Mouse (Mus musculus) C2C12 (cell line): ENCODE data around the gene Hist1h4h. TPM values are rescaled to one million over a fixed set of nuclear protein-coding genes. Genes with fewer than 3 reads are reported as not detected.

Source experiments
- H3K27me3 ChIP-seq: one replicate; pipeline ENCODE4 v1.6.1; 2011; ENCODE audit not compliant: control insufficient read depth, insufficient read depth, insufficient read length
- H3K36me3 ChIP-seq: one replicate; pipeline ENCODE4 v1.6.1; 2011; ENCODE audit not compliant: control insufficient read depth, insufficient read depth
- H3K4me3 ChIP-seq: one replicate; pipeline ENCODE4 v1.5.1; 2011; ENCODE audit warnings: mild to moderate bottlenecking, control low read depth; ENCODE audit not compliant: poor library complexity, insufficient read depth, severe bottlenecking
- H3K79me2 ChIP-seq: one replicate; pipeline ENCODE4 v1.6.1; 2011; ENCODE audit not compliant: control insufficient read depth, insufficient read depth
- H3K79me3 ChIP-seq: one replicate; pipeline ENCODE4 v1.6.1; 2011; ENCODE audit warnings: low read depth, control low read depth
- H3ac ChIP-seq: one replicate; pipeline ENCODE3; 2011; ENCODE audit warnings: low read depth; ENCODE audit not compliant: control insufficient read depth, insufficient read length
- CEBPB ChIP-seq: IDR thresholded peaks from one replicate; pipeline ENCODE4 v1.6.1; 2011; ENCODE audit warnings: low read depth, mild to moderate bottlenecking, control low read depth, moderate library complexity
- CTCF ChIP-seq: IDR thresholded peaks from one replicate; pipeline ENCODE4 v1.5.1; 2011; ENCODE audit not compliant: control insufficient read depth, insufficient read depth, insufficient read length
- FOSL1 ChIP-seq: IDR thresholded peaks from one replicate; pipeline ENCODE4 v1.8.0; 2011; ENCODE audit warnings: mild to moderate bottlenecking, low read length; ENCODE audit not compliant: poor library complexity, insufficient read depth, severe bottlenecking
- MAX ChIP-seq: IDR thresholded peaks from one replicate; pipeline ENCODE4 v1.6.1; 2011; ENCODE audit warnings: mild to moderate bottlenecking, control low read depth
- MYOD1 ChIP-seq: IDR thresholded peaks from one replicate; pipeline ENCODE4 v1.6.1; 2011; ENCODE audit warnings: low read depth; ENCODE audit not compliant: control insufficient read depth, insufficient read length
- MYOG ChIP-seq: IDR thresholded peaks from one replicate; pipeline ENCODE4 v1.6.1; 2011; ENCODE audit not compliant: control insufficient read depth, insufficient read length; ENCODE audit errors: extremely low read depth
- USF1 ChIP-seq: IDR thresholded peaks from one replicate; pipeline ENCODE4 v1.6.1; 2011; ENCODE audit warnings: low read depth, mild to moderate bottlenecking, control low read depth, moderate library complexity
- polyA plus RNA-seq: library from polyadenylated mRNA; unstranded; fragments of >200 nt; fragmentation: generic; extraction: Trizol; gene quantifications from one replicate; pipeline ENCODE4 v1.2.1, GENCODE M21; 2012; ENCODE audit warnings: missing spikeins

Gene Hist1h4h
- polyA plus RNA-seq, 1 experiment = 6.9 TPM

DNA sequence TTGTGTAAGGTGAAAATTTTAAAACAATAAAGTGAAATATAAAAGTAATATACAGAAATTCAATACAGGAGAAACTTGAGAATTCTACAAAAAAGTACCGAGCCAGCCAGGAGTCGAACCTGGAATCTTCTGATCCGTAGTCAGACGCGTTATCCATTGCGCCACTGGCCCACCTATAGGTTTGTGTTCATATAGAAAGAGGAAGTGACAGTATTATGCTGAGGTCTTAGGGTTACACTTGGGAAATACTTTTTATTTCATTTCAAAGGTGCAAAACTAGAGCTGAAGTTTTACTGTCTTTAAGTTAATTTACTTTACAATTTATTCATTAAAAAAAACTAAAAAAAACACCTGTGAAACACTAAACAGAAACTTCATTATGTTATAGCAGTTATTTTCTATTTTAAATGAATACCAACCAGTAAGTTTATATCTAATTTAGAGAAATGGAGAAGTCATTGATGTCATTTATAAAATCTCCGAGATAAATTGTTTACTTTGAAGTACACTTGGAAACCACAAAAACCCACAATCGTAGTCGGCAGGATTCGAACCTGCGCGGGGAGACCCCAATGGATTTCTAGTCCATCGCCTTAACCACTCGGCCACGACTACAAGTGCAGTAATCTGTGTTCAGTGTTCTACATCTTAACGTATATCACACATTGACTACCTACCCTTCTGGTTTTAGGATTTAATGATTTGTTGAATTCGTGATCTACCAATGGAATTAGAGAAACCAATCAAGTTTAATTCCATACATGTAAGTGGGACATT, 30.2 kb upstream of the Hist1h4h start:
- H3K79me2 ChIP-seq = no peaks in the 10 kb centered on the region
- H3K4me3 ChIP-seq = no peak overlapping the region
- no peaks in the 10 kb centered on the region for H3K36me3 ChIP-seq
- H3ac ChIP-seq = no peak overlapping the region
- H3K79me3 ChIP-seq = no peaks in the 10 kb centered on the region
- TF ChIP-seq CEBPB (peak; percentile 2), MYOD1 (no peak), MYOG (no peak), CTCF (no peak)
- no peaks in the 10 kb centered on the region for H3K27me3 ChIP-seq

DNA sequence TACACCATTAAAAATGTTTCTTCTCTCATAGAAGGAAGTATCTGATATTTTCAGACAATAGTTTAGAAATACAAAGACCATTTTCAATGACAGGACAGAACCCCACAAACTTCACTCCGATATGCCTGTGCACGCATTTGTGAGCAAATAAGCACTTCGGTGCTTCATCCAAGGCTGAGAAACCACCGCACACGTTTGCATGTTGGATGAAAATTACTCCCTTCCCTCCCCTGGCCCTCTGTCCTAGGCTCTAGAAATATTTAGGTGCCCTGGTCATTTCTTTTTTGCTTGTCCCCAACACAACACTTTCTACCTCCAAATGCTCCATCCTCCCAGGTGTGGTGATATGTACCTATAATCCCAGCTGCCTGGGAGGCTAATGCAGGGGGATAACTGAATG, 29.3 kb upstream of the Hist1h4h start:
- Histone ChIP-seq H3K4me3 (no peak overlapping the region), H3K79me2 (no peaks in the 10 kb centered on the region), H3K79me3 (no peaks in the 10 kb centered on the region), H3K36me3 (no peaks in the 10 kb centered on the region), H3K27me3 (no peaks in the 10 kb centered on the region), H3ac (no peak overlapping the region)
- TF ChIP-seq MAX (no peak), FOSL1 (no peak), USF1 (no peak), MYOG (no peak), CTCF (no peak), MYOD1 (no peak), CEBPB (no peak)

DNA sequence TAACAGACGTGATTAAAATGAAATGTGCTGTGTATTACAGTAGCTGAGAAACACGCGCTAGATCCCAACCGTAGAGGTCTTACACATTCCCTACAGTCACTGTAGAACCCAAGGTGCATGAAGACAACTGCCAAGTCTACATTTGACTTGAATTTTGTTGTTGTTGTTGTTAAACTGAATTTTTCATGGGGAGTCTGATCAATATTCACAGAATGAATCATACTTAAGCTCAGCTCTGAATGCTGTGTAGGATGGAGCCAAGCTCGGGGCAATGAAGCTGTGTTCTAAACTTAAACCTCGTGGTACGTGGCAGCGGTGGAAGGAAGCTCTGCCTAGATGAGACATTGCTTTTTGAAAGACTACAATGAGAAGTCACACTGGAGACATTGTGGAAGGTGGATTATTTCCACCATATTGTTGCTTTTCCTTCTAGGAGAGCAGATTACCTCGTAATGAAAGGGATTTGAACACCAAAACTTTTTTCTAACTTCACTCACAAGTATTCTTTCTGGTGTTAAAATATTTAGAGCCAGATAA, 28.8 kb upstream of the Hist1h4h start:
- Histone ChIP-seq H3K79me2 (no peaks in the 10 kb centered on the region), H3K4me3 (no peak overlapping the region), H3K79me3 (no peaks in the 10 kb centered on the region), H3K36me3 (no peaks in the 10 kb centered on the region), H3K27me3 (no peaks in the 10 kb centered on the region), H3ac (no peak overlapping the region)
- TF ChIP-seq MYOG (no peak), CTCF (no peak), USF1 (no peak), CEBPB (no peak), MYOD1 (no peak), MAX (no peak), FOSL1 (no peak)

DNA sequence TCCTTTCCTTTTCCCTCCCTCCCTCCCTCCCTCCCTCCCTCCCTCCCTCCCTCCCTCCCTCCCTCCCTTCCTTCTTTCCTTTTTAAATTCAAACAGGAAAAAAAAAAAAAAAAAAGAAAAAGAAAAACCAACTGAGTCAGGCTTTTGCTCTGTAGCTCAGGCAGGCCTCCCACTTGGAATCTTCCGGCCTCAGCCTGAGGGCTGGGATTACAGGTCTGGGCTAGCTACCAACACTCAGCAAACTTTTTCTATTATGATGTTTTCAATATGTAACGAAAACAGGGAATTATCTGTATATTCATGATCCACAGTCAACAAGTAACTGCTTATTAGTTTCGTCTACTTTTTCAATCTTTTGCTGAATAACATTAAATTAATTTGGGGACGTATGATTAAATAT, 27.9 kb upstream of the Hist1h4h start:
- Histone ChIP-seq H3K79me2 (no peaks in the 10 kb centered on the region), H3ac (no peak overlapping the region), H3K27me3 (no peaks in the 10 kb centered on the region), H3K79me3 (no peaks in the 10 kb centered on the region), H3K4me3 (no peak overlapping the region), H3K36me3 (no peaks in the 10 kb centered on the region)
- TF ChIP-seq CEBPB = no peak
- TF ChIP-seq USF1 = no peak
- TF ChIP-seq MYOG = no peak
- no peak for TF ChIP-seq MAX
- TF ChIP-seq FOSL1 = no peak

DNA sequence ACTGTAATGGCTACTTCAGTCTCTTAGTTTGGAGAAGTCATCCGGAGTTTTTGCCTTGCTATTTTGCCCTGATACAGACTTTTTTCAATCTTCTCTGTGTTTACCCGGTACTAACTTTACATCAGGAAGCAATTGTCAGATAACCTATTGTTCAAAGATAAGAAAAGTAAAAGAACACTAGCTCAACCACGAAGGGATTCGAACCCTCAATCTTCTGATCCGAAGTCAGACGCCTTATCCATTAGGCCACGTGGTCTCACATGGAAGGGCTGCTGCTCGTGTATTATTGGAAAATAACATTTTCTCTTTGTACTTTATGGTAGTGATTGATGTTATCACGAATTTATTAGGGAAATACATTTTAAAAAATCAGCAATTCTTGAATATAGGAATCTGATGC, 27.1 kb upstream of the Hist1h4h start:
- no peaks in the 10 kb centered on the region for H3K27me3 ChIP-seq
- H3ac ChIP-seq = no peak overlapping the region
- no peaks in the 10 kb centered on the region for H3K36me3 ChIP-seq
- no peaks in the 10 kb centered on the region for H3K79me2 ChIP-seq
- H3K4me3 ChIP-seq = no peak overlapping the region
- TF ChIP-seq USF1 (peak; percentile 87), CEBPB (no peak), MYOG (no peak), MYOD1 (no peak), FOSL1 (no peak), MAX (peak; percentile 63)
- no peaks in the 10 kb centered on the region for H3K79me3 ChIP-seq

DNA sequence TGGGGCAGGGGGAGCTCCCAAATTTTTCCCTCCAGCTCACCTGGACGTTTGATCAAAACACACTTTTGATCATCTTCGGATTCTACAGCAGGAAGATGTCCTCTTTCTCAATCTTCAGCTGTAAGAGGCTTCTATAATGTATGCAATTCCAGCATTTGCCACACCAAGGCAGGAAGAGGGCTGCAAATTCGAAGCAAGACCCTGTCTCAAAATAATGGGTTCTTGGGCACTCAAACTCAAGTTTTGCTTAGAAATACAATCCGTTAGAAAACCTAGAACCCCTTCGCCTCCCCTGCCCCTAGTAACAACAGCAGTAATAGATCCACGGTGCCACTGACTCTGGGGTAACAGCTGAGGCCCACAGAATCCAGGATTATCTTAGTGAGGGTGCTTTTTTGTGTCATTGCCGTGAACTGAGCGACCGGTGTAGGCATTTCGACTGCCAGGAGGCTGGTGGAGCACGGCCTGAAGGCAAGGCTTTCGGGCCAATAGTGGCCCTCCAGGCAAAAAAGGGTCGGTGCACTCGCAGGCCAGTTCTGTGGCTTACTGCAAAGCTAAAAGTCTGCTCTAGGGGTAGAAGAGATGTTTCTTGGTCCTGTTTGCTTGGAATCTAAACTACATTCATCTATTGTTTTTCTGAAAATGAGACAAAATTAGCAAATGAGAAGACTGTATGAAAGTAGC, 25.0 kb upstream of the Hist1h4h start:
- no peak for TF ChIP-seq CTCF
- TF ChIP-seq MYOG = no peak
- TF ChIP-seq USF1 = no peak
- no peak for TF ChIP-seq MAX
- Histone ChIP-seq H3K27me3 (no peaks in the 10 kb centered on the region), H3K4me3 (peak overlapping the region; percentile 7), H3ac (peak overlapping the region; percentile 67), H3K79me3 (no peaks in the 10 kb centered on the region), H3K36me3 (no peaks in the 10 kb centered on the region), H3K79me2 (no peaks in the 10 kb centered on the region)
